Mouse (Mus musculus) spleen, adult 2 months (tissue): ENCODE measurements around the gene Minpp1.

Experiments used
- CTCF ChIP-seq: fragments of 200-500 bp; IDR thresholded peaks from 2 replicates; pipeline ENCODE4 v1.5.1; 2011; ENCODE audit warnings: mild to moderate bottlenecking, inconsistent platforms; ENCODE audit not compliant: insufficient read depth, insufficient read length, insufficient replicate concordance; ENCODE audit errors: extremely low read depth
- POLR2A ChIP-seq: fragments of 200-500 bp; IDR thresholded peaks from 2 replicates; pipeline ENCODE4 v1.6.1; 2011; ENCODE audit warnings: low read depth, low read length, inconsistent platforms

DNA sequence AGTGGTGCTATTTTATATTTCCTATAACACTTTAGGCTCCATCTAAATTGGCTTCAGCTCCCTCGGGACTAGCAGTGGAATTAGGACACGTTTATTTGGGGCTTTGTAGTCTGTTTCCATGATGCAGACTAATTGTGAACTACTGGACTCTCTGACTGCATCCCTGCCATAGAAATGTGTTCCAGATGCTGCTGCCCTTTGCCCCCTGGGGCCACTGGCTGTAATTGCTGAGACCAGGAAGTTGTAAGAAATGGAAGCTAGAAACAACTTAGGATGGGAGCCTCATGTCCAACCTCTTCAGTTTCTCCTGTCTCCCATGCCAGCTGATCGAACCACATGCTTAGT is 38.9 kb downstream of the Minpp1 start:
- TF ChIP-seq POLR2A (no peak), CTCF (no peak)
